Mouse (Mus musculus): Measurements from ENCODE around the gene Fanca. TPM values are rescaled to one million over a fixed set of nuclear protein-coding genes. Genes with fewer than 3 reads are reported as not detected.

Fanca gene
- 29.8 and 32.0 TPM in 2 replicates for polyA plus RNA-seq (2014; fragmentation: Nextera tagmentation; extraction: Ambion mirVana)

DNA sequence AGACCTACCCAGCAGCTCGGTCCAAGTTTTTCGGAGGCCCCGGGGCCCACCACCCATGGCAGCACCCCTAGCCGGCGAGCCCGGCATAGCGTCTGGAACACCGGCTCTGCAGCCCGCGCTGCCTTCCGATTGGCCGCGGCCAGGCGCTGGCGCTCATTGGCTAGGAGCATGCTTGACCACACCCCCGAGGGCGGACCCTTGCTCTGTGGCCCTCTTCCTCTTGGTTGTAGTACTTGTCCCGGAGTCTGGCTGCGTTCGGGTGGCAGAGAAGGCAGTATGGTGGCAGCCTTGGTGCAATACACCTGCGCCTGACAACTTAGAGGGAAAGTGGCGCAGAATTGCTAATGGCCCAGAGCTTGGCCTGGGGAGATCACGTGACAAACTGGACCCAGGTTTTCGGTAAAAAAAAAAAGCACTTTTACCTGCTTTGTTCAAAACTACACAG, at the start of gene Fanca:
Gene Fanca (minus strand): TSS at position 110 of the 445 bp plus-strand sequence.
- H3K9ac ChIP-seq (ENCODE audit: low read length): peak within 1 kb of the TSS; percentile 67
- H3K4me2 ChIP-seq (ENCODE audit: low read length): peak within 1 kb of the TSS; percentile 88
- H3K4me3 ChIP-seq (ENCODE audit: low read depth, low read length): peak within 1 kb of the TSS; percentile 48
- peaks cover 4% of the 10 kb centered on the region; the same call in 1 of the 2 replicates for H3K4me1 ChIP-seq (replicated peaks; ENCODE audit: control insufficient read depth, insufficient read depth, low read length)
- H3K27me3 ChIP-seq (replicated peaks; ENCODE audit: control insufficient read depth, insufficient read depth, low read length): no peaks in the 10 kb centered on the region
- ATAC-seq (replicated peaks; ENCODE audit: low FRiP score, low TSS enrichment, low read depth) (peak; percentile 99), DNase-seq (ENCODE audit: low spot score) (peak; percentile 97)
- 1% methylated on average over 24 of the region's 24 CpGs for WGBS
- no peaks in the 10 kb centered on the region for H3K36me3 ChIP-seq (ENCODE audit: control insufficient read depth, insufficient read depth, low read length)
- no peak within 1 kb of the TSS for H3K27ac ChIP-seq (ENCODE audit: low read depth)
- H3K9me3 ChIP-seq (ENCODE audit: control insufficient read depth, low read length): no peaks in the 10 kb centered on the region

DNA sequence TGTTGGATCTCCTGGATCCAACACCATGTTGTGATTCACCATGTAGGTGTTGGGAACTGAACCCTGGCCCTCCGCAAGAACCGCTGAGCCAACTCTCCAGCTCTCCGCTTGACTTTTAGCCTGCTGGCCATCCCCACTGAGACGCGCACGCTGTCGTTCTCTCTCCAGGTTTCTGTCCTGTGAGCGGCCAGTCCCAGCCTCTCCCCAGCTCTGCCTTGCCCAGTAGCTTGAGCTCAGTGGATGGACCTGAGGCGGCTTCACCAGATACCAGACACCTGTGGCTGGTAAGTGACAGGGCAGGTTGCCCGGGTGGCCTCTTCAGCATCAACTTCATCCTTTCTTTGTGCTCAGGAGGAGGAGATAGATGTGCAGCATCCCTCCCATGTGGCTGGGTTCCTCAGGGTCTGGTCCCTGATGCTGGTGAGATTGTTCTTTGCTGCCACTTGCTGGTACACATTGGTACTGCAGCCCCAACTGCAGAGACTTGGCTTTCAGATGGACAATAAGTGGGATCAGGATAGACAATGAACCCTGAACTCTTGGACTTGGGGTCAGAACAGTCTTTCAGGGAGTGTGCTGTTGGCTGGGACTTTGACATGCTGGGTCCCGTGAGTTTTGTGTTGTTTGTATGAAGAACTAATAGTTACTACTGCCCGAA, 42.8 kb upstream of the Fanca start:
- no peak overlapping the region for H3K4me3 ChIP-seq (ENCODE audit: low read depth, low read length)
- WGBS: 47% methylated on average over 12 of the region's 12 CpGs
- H3K27me3 ChIP-seq (replicated peaks; ENCODE audit: control insufficient read depth, insufficient read depth, low read length): no peaks in the 10 kb centered on the region
- DNase-seq (ENCODE audit: low spot score) (peak; percentile 97), ATAC-seq (replicated peaks; ENCODE audit: low FRiP score, low TSS enrichment, low read depth) (peak; percentile 40; the same call in 1 of the 2 replicates)
- H3K27ac ChIP-seq (ENCODE audit: low read depth): no peak overlapping the region
- H3K9ac ChIP-seq (ENCODE audit: low read length): no peak overlapping the region
- no peaks in the 10 kb centered on the region for H3K4me1 ChIP-seq (replicated peaks; ENCODE audit: control insufficient read depth, insufficient read depth, low read length)
- no peak overlapping the region for H3K4me2 ChIP-seq (ENCODE audit: low read length)
- H3K36me3 ChIP-seq (ENCODE audit: control insufficient read depth, insufficient read depth, low read length): no peaks in the 10 kb centered on the region
- no peaks in the 10 kb centered on the region for H3K9me3 ChIP-seq (ENCODE audit: control insufficient read depth, low read length)

DNA sequence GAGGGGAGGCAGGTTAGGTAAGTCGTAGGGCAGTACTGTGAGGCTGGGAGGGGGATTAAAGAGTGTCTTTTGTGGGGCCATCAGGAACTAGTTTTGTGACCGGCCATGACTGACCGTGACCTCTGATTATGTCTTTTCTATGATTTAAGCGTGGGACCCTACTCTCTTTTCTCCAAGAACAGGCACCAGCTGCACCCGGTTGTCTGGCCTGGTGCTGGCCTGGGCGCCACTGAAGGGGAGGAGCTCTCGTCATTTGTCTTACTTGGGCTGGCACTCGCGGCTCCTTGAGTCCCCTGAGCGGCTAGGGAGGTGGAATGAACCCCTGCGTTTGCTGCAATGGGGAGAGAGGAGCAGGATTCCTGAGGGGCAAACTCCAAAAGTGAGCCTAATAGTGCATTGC, 34.8 kb upstream of the Fanca start:
- no peaks in the 10 kb centered on the region for H3K36me3 ChIP-seq (ENCODE audit: control insufficient read depth, insufficient read depth, low read length)
- H3K9ac ChIP-seq (ENCODE audit: low read length): no peak overlapping the region
- H3K4me1 ChIP-seq (replicated peaks; ENCODE audit: control insufficient read depth, insufficient read depth, low read length): peaks cover 5% of the 10 kb centered on the region
- H3K9me3 ChIP-seq (ENCODE audit: control insufficient read depth, low read length): no peaks in the 10 kb centered on the region
- ATAC-seq (replicated peaks; ENCODE audit: low FRiP score, low TSS enrichment, low read depth): no peak
- H3K4me2 ChIP-seq (ENCODE audit: low read length): no peak overlapping the region
- H3K27ac ChIP-seq (ENCODE audit: low read depth): no peak overlapping the region
- H3K27me3 ChIP-seq (replicated peaks; ENCODE audit: control insufficient read depth, insufficient read depth, low read length): no peaks in the 10 kb centered on the region
- WGBS: 39% methylated on average over 11 of the region's 11 CpGs
- DNase-seq (ENCODE audit: low spot score): no peak
- H3K4me3 ChIP-seq (ENCODE audit: low read depth, low read length): no peak overlapping the region

DNA sequence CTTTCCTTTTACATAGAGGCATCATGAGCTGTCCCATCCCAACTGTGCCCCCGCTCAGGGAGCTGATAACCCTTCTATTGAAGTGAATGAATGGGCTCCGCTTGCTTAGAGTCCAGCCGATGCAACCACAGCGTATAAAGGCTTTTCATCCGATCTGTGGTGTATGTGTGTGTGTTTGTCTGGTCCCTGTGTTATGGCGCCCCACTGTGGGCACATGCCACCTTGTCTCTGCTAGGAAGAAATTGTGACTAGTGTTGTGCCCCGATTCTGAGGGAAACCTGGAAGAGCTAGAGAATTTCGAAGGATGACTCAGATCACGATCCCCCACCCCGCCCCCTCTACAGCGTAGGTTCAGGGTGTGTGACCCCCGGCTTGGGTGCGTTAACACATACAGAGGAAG, 34.4 kb upstream of the Fanca start:
- Histone ChIP-seq H3K4me3 (ENCODE audit: low read depth, low read length) (no peak overlapping the region), H3K4me1 (replicated peaks; ENCODE audit: control insufficient read depth, insufficient read depth, low read length) (peaks cover 9% of the 10 kb centered on the region), H3K9ac (ENCODE audit: low read length) (no peak overlapping the region), H3K36me3 (ENCODE audit: control insufficient read depth, insufficient read depth, low read length) (no peaks in the 10 kb centered on the region), H3K27me3 (replicated peaks; ENCODE audit: control insufficient read depth, insufficient read depth, low read length) (no peaks in the 10 kb centered on the region), H3K27ac (ENCODE audit: low read depth) (no peak overlapping the region), H3K4me2 (ENCODE audit: low read length) (no peak overlapping the region), H3K9me3 (ENCODE audit: control insufficient read depth, low read length) (no peaks in the 10 kb centered on the region)
- ATAC-seq (replicated peaks; ENCODE audit: low FRiP score, low TSS enrichment, low read depth): peak; percentile 36; the same call in 1 of the 2 replicates
- WGBS: 56% methylated on average over 13 of the region's 13 CpGs
- no peak for DNase-seq (ENCODE audit: low spot score)

DNA sequence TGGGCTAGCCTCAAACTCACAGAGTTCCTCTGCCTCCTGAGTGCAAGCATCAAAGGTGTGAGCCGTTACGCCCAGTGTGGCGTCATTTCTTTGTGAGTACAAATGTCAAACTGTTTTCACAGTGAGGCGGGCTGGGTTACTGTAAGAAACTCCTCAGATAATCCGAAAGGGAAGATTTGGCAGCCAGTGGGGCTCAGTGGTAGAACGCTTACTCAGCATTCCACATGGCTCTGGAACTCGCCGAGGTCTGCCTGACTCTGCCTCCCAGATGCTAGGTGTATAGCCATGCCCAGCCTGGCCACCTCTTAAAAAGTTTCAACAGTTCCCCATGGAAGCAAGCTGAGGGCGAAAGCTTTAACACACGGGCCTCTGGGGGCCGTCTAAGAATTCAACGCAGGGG, 33.7 kb upstream of the Fanca start:
- ATAC-seq (replicated peaks; ENCODE audit: low FRiP score, low TSS enrichment, low read depth) (no peak), DNase-seq (ENCODE audit: low spot score) (no peak)
- WGBS: 78% methylated on average over 12 of the region's 12 CpGs

DNA sequence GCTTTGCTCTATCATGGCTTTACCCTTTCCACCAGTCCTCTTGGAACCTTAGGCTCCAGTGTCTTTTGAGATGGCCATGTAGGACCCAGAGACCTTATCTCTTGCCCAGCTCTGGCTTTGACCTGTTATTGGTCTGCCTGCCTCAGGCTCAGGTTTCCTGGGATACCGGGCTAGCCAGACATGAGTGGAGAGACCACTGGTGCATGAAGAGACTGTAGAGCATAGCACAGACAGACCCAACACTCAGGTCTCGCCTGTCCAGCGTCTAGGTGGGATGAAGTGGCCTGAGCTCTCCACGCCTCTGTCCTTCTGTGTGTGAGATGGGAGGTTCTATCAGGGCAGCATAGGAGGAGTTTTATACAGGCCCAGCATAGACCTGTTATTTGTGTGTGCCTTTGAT, 30.7 kb upstream of the Fanca start:
- no peaks in the 10 kb centered on the region for H3K36me3 ChIP-seq (ENCODE audit: control insufficient read depth, insufficient read depth, low read length)

More for the DNA sequence above, 33.7 kb upstream of the Fanca start:
- Histone ChIP-seq H3K4me3 (ENCODE audit: low read depth, low read length) (no peak overlapping the region), H3K27ac (ENCODE audit: low read depth) (no peak overlapping the region), H3K4me1 (replicated peaks; ENCODE audit: control insufficient read depth, insufficient read depth, low read length) (peaks cover 11% of the 10 kb centered on the region), H3K27me3 (replicated peaks; ENCODE audit: control insufficient read depth, insufficient read depth, low read length) (no peaks in the 10 kb centered on the region), H3K9ac (ENCODE audit: low read length) (no peak overlapping the region), H3K4me2 (ENCODE audit: low read length) (no peak overlapping the region), H3K36me3 (ENCODE audit: control insufficient read depth, insufficient read depth, low read length) (no peaks in the 10 kb centered on the region), H3K9me3 (ENCODE audit: control insufficient read depth, low read length) (no peaks in the 10 kb centered on the region)

DNA sequence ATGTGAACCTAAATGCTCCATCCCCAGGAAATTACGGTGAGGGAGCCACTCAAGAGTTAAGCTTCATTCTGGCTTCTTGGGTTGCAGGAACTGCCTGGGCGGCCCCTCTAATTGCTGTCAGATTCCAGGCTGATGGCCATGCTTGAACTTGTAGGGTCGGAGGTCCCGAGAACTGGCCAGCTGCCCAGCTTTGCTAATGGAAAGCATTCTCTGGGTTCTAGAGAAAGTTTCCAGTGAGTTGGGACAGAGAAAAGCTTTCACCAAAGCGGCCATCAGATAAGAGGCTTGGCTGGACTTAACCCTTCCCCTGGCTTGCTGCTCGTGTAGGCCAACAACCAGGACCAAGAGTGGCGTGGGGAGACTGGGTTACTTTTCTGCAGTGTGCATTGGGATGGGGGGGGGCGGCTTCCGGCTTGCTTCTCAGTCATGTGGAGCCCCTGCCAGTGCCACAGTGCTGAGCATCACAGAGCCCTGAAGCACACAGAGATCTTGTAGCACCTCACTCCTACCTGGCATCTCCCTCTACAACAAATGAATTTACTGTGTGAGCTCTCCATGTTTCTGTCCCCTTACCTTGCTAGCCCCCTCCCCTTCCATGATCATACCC, 30.0 kb upstream of the Fanca start:
- H3K9me3 ChIP-seq (ENCODE audit: control insufficient read depth, low read length): no peaks in the 10 kb centered on the region
- no peak overlapping the region for H3K27ac ChIP-seq (ENCODE audit: low read depth)
- WGBS: 40% methylated on average over 9 of the region's 9 CpGs
- ATAC-seq (replicated peaks; ENCODE audit: low FRiP score, low TSS enrichment, low read depth) (no peak), DNase-seq (ENCODE audit: low spot score) (no peak)
- no peaks in the 10 kb centered on the region for H3K36me3 ChIP-seq (ENCODE audit: control insufficient read depth, insufficient read depth, low read length)
- peaks cover 11% of the 10 kb centered on the region for H3K4me1 ChIP-seq (replicated peaks; ENCODE audit: control insufficient read depth, insufficient read depth, low read length)
- no peaks in the 10 kb centered on the region for H3K27me3 ChIP-seq (replicated peaks; ENCODE audit: control insufficient read depth, insufficient read depth, low read length)
- no peak overlapping the region for H3K4me2 ChIP-seq (ENCODE audit: low read length)
- H3K9ac ChIP-seq (ENCODE audit: low read length): no peak overlapping the region
- H3K4me3 ChIP-seq (ENCODE audit: low read depth, low read length): no peak overlapping the region

More for the DNA sequence above, 30.7 kb upstream of the Fanca start:
- no peak overlapping the region for H3K4me3 ChIP-seq (ENCODE audit: low read depth, low read length)
- no peak overlapping the region for H3K27ac ChIP-seq (ENCODE audit: low read depth)
- peaks cover 11% of the 10 kb centered on the region for H3K4me1 ChIP-seq (replicated peaks; ENCODE audit: control insufficient read depth, insufficient read depth, low read length)
- no peak for DNase-seq (ENCODE audit: low spot score)
- H3K9ac ChIP-seq (ENCODE audit: low read length): no peak overlapping the region
- no peak overlapping the region for H3K4me2 ChIP-seq (ENCODE audit: low read length)
- no peaks in the 10 kb centered on the region for H3K27me3 ChIP-seq (replicated peaks; ENCODE audit: control insufficient read depth, insufficient read depth, low read length)
- no peaks in the 10 kb centered on the region for H3K9me3 ChIP-seq (ENCODE audit: control insufficient read depth, low read length)
- no peak for ATAC-seq (replicated peaks; ENCODE audit: low FRiP score, low TSS enrichment, low read depth)
- WGBS: 84% methylated on average over 4 of the region's 4 CpGs

DNA sequence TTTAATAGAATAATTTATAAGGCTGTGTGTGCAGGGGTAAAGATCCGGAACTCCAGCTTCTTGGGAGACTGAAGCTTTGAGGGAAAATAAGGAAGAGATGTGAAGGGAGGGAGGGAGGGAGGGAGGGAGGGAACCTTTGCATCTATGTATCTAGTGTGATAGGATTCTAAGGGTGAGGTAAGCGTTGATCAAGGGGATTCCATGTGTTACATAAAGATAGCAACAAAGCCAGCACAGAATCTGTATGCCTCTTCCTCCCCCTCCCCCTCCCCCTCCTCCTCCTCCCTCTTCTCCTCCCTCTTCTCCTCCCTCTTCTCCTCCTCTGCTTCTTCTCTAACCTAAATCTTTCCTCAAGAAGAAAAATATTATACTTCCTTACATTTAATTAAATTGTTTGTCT, 28.9 kb upstream of the Fanca start:
- Histone ChIP-seq H3K4me3 (ENCODE audit: low read depth, low read length) (no peak overlapping the region), H3K4me1 (replicated peaks; ENCODE audit: control insufficient read depth, insufficient read depth, low read length) (peaks cover 11% of the 10 kb centered on the region), H3K9me3 (ENCODE audit: control insufficient read depth, low read length) (no peaks in the 10 kb centered on the region), H3K9ac (ENCODE audit: low read length) (no peak overlapping the region), H3K27me3 (replicated peaks; ENCODE audit: control insufficient read depth, insufficient read depth, low read length) (no peaks in the 10 kb centered on the region), H3K4me2 (ENCODE audit: low read length) (no peak overlapping the region), H3K36me3 (ENCODE audit: control insufficient read depth, insufficient read depth, low read length) (no peaks in the 10 kb centered on the region), H3K27ac (ENCODE audit: low read depth) (no peak overlapping the region)
- ATAC-seq (replicated peaks; ENCODE audit: low FRiP score, low TSS enrichment, low read depth) (no peak), DNase-seq (ENCODE audit: low spot score) (no peak)
- 80% methylated on average over 2 of the region's 2 CpGs for WGBS

DNA sequence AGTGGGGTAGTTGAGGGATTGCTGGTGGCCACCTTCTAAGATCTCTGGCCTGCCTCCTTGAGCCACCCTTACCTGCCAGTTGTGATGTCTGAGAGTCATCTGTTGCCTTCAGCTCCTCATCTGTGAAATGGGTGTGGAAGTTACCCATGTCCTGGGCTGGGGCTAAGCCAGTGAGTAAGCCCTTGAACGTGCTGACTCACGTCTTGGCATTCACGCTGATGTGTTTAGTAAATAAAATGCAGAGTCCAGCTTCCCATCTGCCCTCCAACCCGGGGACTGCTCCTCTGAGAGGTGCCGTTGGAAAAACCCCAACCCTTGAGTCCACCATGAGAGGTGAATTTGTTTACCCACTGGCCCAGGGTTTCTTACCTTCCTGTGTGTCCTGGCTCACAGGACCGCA, 27.5 kb upstream of the Fanca start:
- Histone ChIP-seq H3K36me3 (ENCODE audit: control insufficient read depth, insufficient read depth, low read length) (no peaks in the 10 kb centered on the region), H3K9me3 (ENCODE audit: control insufficient read depth, low read length) (no peaks in the 10 kb centered on the region), H3K4me2 (ENCODE audit: low read length) (no peak overlapping the region), H3K27ac (ENCODE audit: low read depth) (no peak overlapping the region), H3K4me3 (ENCODE audit: low read depth, low read length) (no peak overlapping the region), H3K9ac (ENCODE audit: low read length) (no peak overlapping the region), H3K27me3 (replicated peaks; ENCODE audit: control insufficient read depth, insufficient read depth, low read length) (no peaks in the 10 kb centered on the region), H3K4me1 (replicated peaks; ENCODE audit: control insufficient read depth, insufficient read depth, low read length) (peaks cover 11% of the 10 kb centered on the region)
- ATAC-seq (replicated peaks; ENCODE audit: low FRiP score, low TSS enrichment, low read depth) (no peak), DNase-seq (ENCODE audit: low spot score) (no peak)
- 75% methylated on average over 6 of the region's 6 CpGs for WGBS

Measured in intestine, embryonic 14.5 days (tissue).